Mouse (Mus musculus) monocyte, adult 5-6 weeks (primary cell): ENCODE measurements around the gene Adamts20. TPM values are rescaled to one million over a fixed set of nuclear protein-coding genes. Genes with fewer than 3 reads are reported as not detected.
"Not testable (repeated sequence)": the region's sequence is repeated elsewhere in the genome, so short reads cannot be mapped to it uniquely, and the experiment has no call there.

Source experiments
- ATAC-seq: fragments of 153-309, 156-312 bp; replicated peaks from 2 replicates; pipeline ENCODE4 v1.8.0; 2017; ENCODE audit warnings: mild to moderate bottlenecking; ENCODE audit not compliant: low TSS enrichment, insufficient number of reproducible peaks, severe bottlenecking, poor library complexity, low FRiP score
- total RNA-seq: library from RNA; stranded (forward); fragments of 200-1000, 200-491, 200-594 nt; gene quantifications from 3 replicates; pipeline ENCODE4 v1.2.3, GENCODE M21; 2017

The Adamts20 gene
- total RNA-seq: not detected in 3 replicates

- no peak for ATAC-seq
Observed at GRCm38 (mm10) chr15:94465318-94465717, at the start of gene Adamts20. Gene Adamts20 (minus strand): TSS chr15:94465418.

- no peak for ATAC-seq
Observed at GRCm38 (mm10) chr15:94503451-94504215, 38.4 kb upstream of the Adamts20 start.

GRCm38 (mm10) chr15:94499260-94499659 lies 34.0 kb upstream of the Adamts20 start:
- no peak for ATAC-seq

- ATAC-seq: no peak
Observed at GRCm38 (mm10) chr15:94495936-94496335, 30.7 kb upstream of the Adamts20 start.

- ATAC-seq: no peak
Observed at GRCm38 (mm10) chr15:94494445-94494844, 29.2 kb upstream of the Adamts20 start.

GRCm38 (mm10) chr15:94489433-94489832 lies 24.2 kb upstream of the Adamts20 start:
- ATAC-seq: no peak

GRCm38 (mm10) chr15:94488028-94488427 lies 22.8 kb upstream of the Adamts20 start:
- ATAC-seq: not testable (repeated sequence)

- ATAC-seq: no peak
Observed at GRCm38 (mm10) chr15:94482555-94482954, 17.3 kb upstream of the Adamts20 start.

- no peak for ATAC-seq
Observed at GRCm38 (mm10) chr15:94480792-94481191, 15.6 kb upstream of the Adamts20 start.

- no peak for ATAC-seq
Observed at GRCm38 (mm10) chr15:94480248-94480647, 15.0 kb upstream of the Adamts20 start.

- ATAC-seq: no peak
Observed at GRCm38 (mm10) chr15:94479513-94480136, 14.4 kb upstream of the Adamts20 start.

- ATAC-seq: no peak
Observed at GRCm38 (mm10) chr15:94478706-94479105, 13.5 kb upstream of the Adamts20 start.

GRCm38 (mm10) chr15:94477287-94477686 lies 12.1 kb upstream of the Adamts20 start:
- no peak for ATAC-seq

GRCm38 (mm10) chr15:94475975-94476374 lies 10.8 kb upstream of the Adamts20 start:
- no peak for ATAC-seq

GRCm38 (mm10) chr15:94470361-94470760 lies 5.1 kb upstream of the Adamts20 start:
- no peak for ATAC-seq

GRCm38 (mm10) chr15:94464881-94465280 lies 337 bp downstream of the Adamts20 start:
- ATAC-seq: no peak

- ATAC-seq: no peak
Observed at GRCm38 (mm10) chr15:94463251-94463650, 2.0 kb downstream of the Adamts20 start.

GRCm38 (mm10) chr15:94462206-94462605 lies 3.0 kb downstream of the Adamts20 start:
- no peak for ATAC-seq

- ATAC-seq: no peak
Observed at GRCm38 (mm10) chr15:94461166-94461565, 4.1 kb downstream of the Adamts20 start.
